ENCODE assay signal across 11 mouse cellular contexts in the genomic region with DNA sequence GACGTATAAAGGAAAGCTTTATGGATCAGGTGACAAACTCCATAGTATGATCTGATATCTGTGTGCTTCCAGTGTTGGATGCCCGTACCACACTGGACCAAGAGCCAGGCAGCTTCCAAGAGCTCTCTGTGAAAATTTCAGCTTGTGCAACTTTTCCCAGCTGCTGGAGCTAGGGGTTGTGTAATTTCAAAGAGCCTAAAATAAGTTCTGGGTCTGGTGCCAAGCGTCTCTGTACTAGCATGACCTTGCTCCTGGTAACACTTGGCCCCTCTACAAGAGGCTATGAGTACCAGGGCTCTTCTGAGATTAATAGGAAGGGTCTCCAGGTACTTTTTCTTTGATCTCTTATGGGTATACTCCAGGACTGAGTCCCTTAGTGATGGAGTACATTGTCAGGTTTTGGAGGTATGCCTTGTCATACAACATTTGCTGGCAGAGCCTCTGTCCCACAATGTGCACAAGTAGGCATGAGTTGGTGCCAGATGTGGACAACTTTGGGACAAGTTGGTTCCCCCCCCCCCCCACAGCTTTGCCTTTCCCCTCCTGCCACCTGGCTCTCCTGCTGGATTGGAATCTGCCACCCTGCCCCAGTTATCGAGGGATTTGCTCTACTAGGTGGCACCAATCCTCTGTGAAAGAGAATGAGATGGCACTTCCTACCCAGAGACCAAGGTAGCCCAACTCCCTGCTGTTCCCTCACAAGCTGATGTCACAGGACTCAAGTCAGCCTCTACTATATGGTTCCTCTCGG. TPM values are rescaled to one million over a fixed set of nuclear protein-coding genes. Genes with fewer than 3 reads are reported as not detected.
DNase-seq lines count a peak whose midpoint lies in the region; ATAC-seq and TF ChIP-seq lines count a peak whose summit lies in the region.
"Had no signal": no experiment of that assay in that cellular context is flagged by ENCODE, and none has a peak within 500 bp of the region (broad histone marks: within the 10 kb centered on the region; RNA-seq: fewer than 3 reads in every experiment).

No protein-coding gene starts in this region.

- TF ChIP-seq EP300 in liver, postnatal 0 days (IDR thresholded peaks at IDR 0.05; ENCODE audit: low read depth): no peak

- ATAC-seq in liver, postnatal 0 days: peak; percentile 78
- no peak for ATAC-seq in liver, embryonic 11.5 days (replicated peaks; ENCODE audit: low FRiP score)
- no peak for ATAC-seq in monocyte, adult 5-6 weeks (replicated peaks; ENCODE audit: insufficient number of reproducible peaks, low FRiP score, low TSS enrichment, poor library complexity, severe bottlenecking)

- intact Hi-C loops in heart, postnatal 10 days (cut with DNase I): no loop called here

- H3K27me3 ChIP-seq in liver, postnatal 0 days (ENCODE audit: insufficient read depth, low read length): no peaks in the 10 kb centered on the region
- no peaks in the 10 kb centered on the region for H3K27me3 ChIP-seq in liver, embryonic 11.5 days (replicated peaks; ENCODE audit: control insufficient read depth, insufficient read depth, low read length)

- TF ChIP-seq CTCF in liver, postnatal 0 days (IDR thresholded peaks at IDR 0.05; ENCODE audit: low read depth): no peak

- H3K4me1 ChIP-seq in liver, postnatal 0 days (ENCODE audit: insufficient read depth): 0 out of 2 replicates have a peak, but pooled peaks cover 6% of the 10 kb centered on the region
- H3K4me1 ChIP-seq in liver, embryonic 11.5 days (replicated peaks; ENCODE audit: control insufficient read depth, insufficient read depth, low read length): no peaks in the 10 kb centered on the region

- peaks cover 35% of the 10 kb centered on the region for H3K36me3 ChIP-seq in liver, postnatal 0 days (replicated peaks; ENCODE audit: insufficient read depth, low read length)
- H3K36me3 ChIP-seq in liver, embryonic 11.5 days (ENCODE audit: control insufficient read depth, insufficient read depth, low read length): peaks cover 16% of the 10 kb centered on the region

- WGBS in liver, postnatal 0 days (ENCODE audit: insufficient replicate concordance): 78% methylated on average over 5 of the region's 5 CpGs
- WGBS in liver, embryonic 11.5 days: 84% methylated on average over 5 of the region's 5 CpGs

- H3K4me3 ChIP-seq in liver, postnatal 0 days (ENCODE audit: low read depth, low read length): no peak overlapping the region
- H3K4me3 ChIP-seq in liver, embryonic 11.5 days (ENCODE audit: low read depth, low read length): no peak overlapping the region

- H3K4me2 ChIP-seq in liver, postnatal 0 days (ENCODE audit: low read depth, low read length): no peak overlapping the region
- no peak overlapping the region for H3K4me2 ChIP-seq in liver, embryonic 11.5 days

- H3K27ac ChIP-seq in liver, postnatal 0 days (ENCODE audit: low read depth): no peak overlapping the region
- H3K27ac ChIP-seq in liver, embryonic 11.5 days (ENCODE audit: low read depth, low read length): no peak overlapping the region
- H3K27ac ChIP-seq: macrophage had no signal

- no peaks in the 10 kb centered on the region for H3K9me3 ChIP-seq in liver, postnatal 0 days (ENCODE audit: low read length)
- no peaks in the 10 kb centered on the region for H3K9me3 ChIP-seq in liver, embryonic 11.5 days (ENCODE audit: control insufficient read depth, low read length)

- DNase-seq in adrenal gland, adult 8-10 months: peak; percentile 70
- DNase-seq in adrenal gland, adult 18-20 months (ENCODE audit: low spot score in 2 of 2): no peak
- DNase-seq in liver, postnatal 0 days: peak; percentile 41
- no peak for DNase-seq in liver, embryonic 11.5 days (ENCODE audit: low spot score)
- peak; percentile 81 to 83 for DNase-seq in heart, postnatal 10 days
- DNase-seq in skeletal muscle tissue, adult 2 months (ENCODE audit: low read depth, low spot score): peak; percentile 90
- DNase-seq in natural killer cell, adult 2 months (ENCODE audit: low spot score in 2 of 2): no peak

- H3K9ac ChIP-seq in liver, postnatal 0 days (replicated peaks): no peak overlapping the region
- H3K9ac ChIP-seq in liver, embryonic 11.5 days (ENCODE audit: low read depth, low read length): no peak overlapping the region

RNA-seq across cellular contexts. Expression of a gene that starts 8.6 kb away (rescaled TPM):
- total RNA-seq in adrenal gland, adult 8-10 months (2022): 100 to 1,000 TPM; 240 to 263 (median 253) TPM
- 100 to 1,000 TPM; 279 to 302 TPM for total RNA-seq in adrenal gland, adult 18-20 months (2021)
- 28.2 and 33.9 TPM in 2 replicates for polyA plus RNA-seq in liver, postnatal 0 days (2015; fragmentation: Nextera tagmentation; extraction: Ambion mirVana)
- 96.9 and 99.2 TPM in 2 replicates for polyA plus RNA-seq in liver, embryonic 11.5 days (2014; fragmentation: Nextera tagmentation; extraction: Ambion mirVana)
- 100 to 1,000 TPM; 398 to 429 TPM for total RNA-seq in heart, postnatal 10 days (2021)
- 14.5 to 24.5 TPM (median 18.8 TPM) in 3 replicates for total RNA-seq in monocyte, adult 5-6 weeks (2017)

RNA-seq across cellular contexts. Expression of a gene that starts 8.9 kb away (rescaled TPM):
- 1 to 10 TPM; 1.1 to 2.7 (median 1.8) TPM for total RNA-seq in adrenal gland, adult 8-10 months (2022)
- 1 to 10 TPM; 1.7 to 2.8 TPM for total RNA-seq in adrenal gland, adult 18-20 months (2021)
- polyA plus RNA-seq in liver, postnatal 0 days (2015; fragmentation: Nextera tagmentation; extraction: Ambion mirVana): 50.6 and 55.4 TPM in 2 replicates
- 109 and 123 TPM in 2 replicates for polyA plus RNA-seq in liver, embryonic 11.5 days (2014; fragmentation: Nextera tagmentation; extraction: Ambion mirVana)
- total RNA-seq in heart, postnatal 10 days (2021): 1 to 10 TPM; 7.6 to 7.8 TPM
- 3.5 to 4.9 TPM (median 3.6 TPM) in 3 replicates for total RNA-seq in monocyte, adult 5-6 weeks (2017)

RNA-seq across cellular contexts. Expression of a gene that starts 9.2 kb away (rescaled TPM):
- total RNA-seq in adrenal gland, adult 8-10 months (2022): 1 to 10 TPM; 1.5 to 2.2 (median 1.9) TPM
- total RNA-seq in adrenal gland, adult 18-20 months (2021): 1 to 10 TPM; 1.2 to 1.7 TPM
- polyA plus RNA-seq in liver, postnatal 0 days (2015; fragmentation: Nextera tagmentation; extraction: Ambion mirVana): 0.14 and 0.29 TPM in 2 replicates
- polyA plus RNA-seq in liver, embryonic 11.5 days (2014; fragmentation: Nextera tagmentation; extraction: Ambion mirVana): 0.25 and 0.37 TPM in 2 replicates
- under 1 TPM; 0.20 to 0.22 TPM for total RNA-seq in heart, postnatal 10 days (2021)
- 0.10 to 0.58 TPM in 2 of 3 replicates, not detected in the other for total RNA-seq in monocyte, adult 5-6 weeks (2017)

RNA-seq across cellular contexts. Expression of a gene that starts 33.3 kb away (rescaled TPM):
- 10 to 100 TPM; 27.4 to 44.2 (median 34.9) TPM for total RNA-seq in adrenal gland, adult 8-10 months (2022)
- total RNA-seq in adrenal gland, adult 18-20 months (2021): 10 to 100 TPM; 28.2 to 30.3 TPM
- polyA plus RNA-seq in liver, postnatal 0 days (2015; fragmentation: Nextera tagmentation; extraction: Ambion mirVana): 3.5 and 3.8 TPM in 2 replicates
- 13.4 and 17.6 TPM in 2 replicates for polyA plus RNA-seq in liver, embryonic 11.5 days (2014; fragmentation: Nextera tagmentation; extraction: Ambion mirVana)
- 10 to 100 TPM; 30.6 to 39.0 TPM for total RNA-seq in heart, postnatal 10 days (2021)
- total RNA-seq in monocyte, adult 5-6 weeks (2017): 26.3 to 44.6 TPM (median 35.4 TPM) in 3 replicates

RNA-seq across cellular contexts. Expression of a gene that starts 37.1 kb away (rescaled TPM):
- total RNA-seq in adrenal gland, adult 8-10 months (2022): under 1 TPM in 2 of 4 experiments, not detected in 2; 0.49 TPM
- total RNA-seq in adrenal gland, adult 18-20 months (2021): under 1 TPM; 0.54 to 0.96 TPM
- polyA plus RNA-seq in liver, postnatal 0 days (2015; fragmentation: Nextera tagmentation; extraction: Ambion mirVana): 0.87 and 0.99 TPM in 2 replicates
- 0.29 and 1.5 TPM in 2 replicates for polyA plus RNA-seq in liver, embryonic 11.5 days (2014; fragmentation: Nextera tagmentation; extraction: Ambion mirVana)
- total RNA-seq in heart, postnatal 10 days (2021): not detected
- not detected in 3 replicates for total RNA-seq in monocyte, adult 5-6 weeks (2017)
- total RNA-seq: common myeloid progenitor, adult 5-6 weeks had no signal
- polyA plus RNA-seq: frontal cortex, adult 2 months; macrophage had no signal

Comparison
In these comparisons a context has a peak if more than half of its experiments do, and no peak if none do; other contexts are left out.
1. DNase-seq: peak in adrenal gland, adult 8-10 months (single experiment), liver, postnatal 0 days (single experiment), heart, postnatal 10 days (2 of 2) and skeletal muscle tissue, adult 2 months (single experiment); none in adrenal gland, adult 18-20 months (0 of 2), liver, embryonic 11.5 days (single experiment) and natural killer cell, adult 2 months (0 of 2).